Mouse (Mus musculus) kidney, postnatal 0 days (tissue): Measurements from ENCODE around the gene Cpsf4l. TPM values are rescaled to one million over a fixed set of nuclear protein-coding genes. Genes with fewer than 3 reads are reported as not detected.
A peak's percentile ranks its signal among the peaks of the same experiment; 100 is the strongest.

Experiments used
- ATAC-seq: fragments of 200-750 bp; cut with Nextera tagmentation; replicated peaks from 2 replicates; pipeline ENCODE4 v1.8.0; 2017; ENCODE audit warnings: low read depth, moderate number of reproducible peaks, moderate TSS enrichment, moderate library complexity; ENCODE audit not compliant: low FRiP score
- DNase-seq: peaks from one replicate; pipeline ENCODE4 v3.0.0-alpha.2; 2016; ENCODE audit warnings: low spot score
- H3K27ac ChIP-seq: fragments of 300-500 bp; sonication (generic); 2 replicates; pipeline ENCODE4 v1.5.1; 2014; ENCODE audit warnings: mild to moderate bottlenecking
- H3K27me3 ChIP-seq: fragments of 300-500 bp; sonication (generic); 2 replicates; pipeline ENCODE4 v1.6.1; 2014; ENCODE audit warnings: low read length, mixed read lengths; ENCODE audit not compliant: insufficient read depth
- H3K36me3 ChIP-seq: fragments of 300-500 bp; sonication (generic); 2 replicates; pipeline ENCODE4 v1.6.1; 2014; ENCODE audit warnings: low read length, mixed read lengths; ENCODE audit not compliant: insufficient read depth
- H3K4me1 ChIP-seq: fragments of 300-500 bp; sonication (generic); replicated peaks from 2 replicates; pipeline ENCODE4 v1.6.1; 2014; ENCODE audit warnings: antibody characterized with exemption, low read length, mixed read lengths; ENCODE audit not compliant: insufficient read depth
- H3K4me2 ChIP-seq: fragments of 300-500 bp; sonication (generic); 2 replicates; pipeline ENCODE4 v1.6.1; 2014; ENCODE audit warnings: mild to moderate bottlenecking, low read length, moderate library complexity, mixed read lengths
- H3K4me3 ChIP-seq: fragments of 300-500 bp; sonication (generic); replicated peaks from 2 replicates; pipeline ENCODE4 v1.5.1; 2014; ENCODE audit warnings: low read depth, low read length
- H3K9ac ChIP-seq: fragments of 300-500 bp; sonication (generic); 2 replicates; pipeline ENCODE4 v1.6.1; 2014; ENCODE audit warnings: low read depth, low read length
- H3K9me3 ChIP-seq: fragments of 300-500 bp; sonication (generic); replicated peaks from 2 replicates; pipeline ENCODE4 v1.6.1; 2016; ENCODE audit warnings: low read length, inconsistent platforms, mixed read lengths
- CTCF ChIP-seq: IDR thresholded peaks from 2 replicates; pipeline ENCODE4 v1.5.1; 2016; ENCODE audit warnings: antibody characterized with exemption, low read depth, mild to moderate bottlenecking, moderate library complexity
- WGBS: fragments of 180-500 bp; shearing (Covaris S2); extraction: QIAGEN DNeasy Blood & Tissue Kit; methylation state at CpG from one replicate; pipeline ENCODE4 v1.1.7; 2014; 5-methylcytosine and 5-hydroxymethylcytosine counted together
- polyA plus RNA-seq: library from polyadenylated mRNA; unstranded; fragments of >200 nt; fragmentation: Nextera tagmentation; extraction: Ambion mirVana; gene quantifications from 2 replicates; pipeline ENCODE4 v1.2.1, GENCODE M21; 2015

The Cpsf4l gene
- polyA plus RNA-seq, 1 experiment from 2014 or later, result 3.9 TPM

DNA sequence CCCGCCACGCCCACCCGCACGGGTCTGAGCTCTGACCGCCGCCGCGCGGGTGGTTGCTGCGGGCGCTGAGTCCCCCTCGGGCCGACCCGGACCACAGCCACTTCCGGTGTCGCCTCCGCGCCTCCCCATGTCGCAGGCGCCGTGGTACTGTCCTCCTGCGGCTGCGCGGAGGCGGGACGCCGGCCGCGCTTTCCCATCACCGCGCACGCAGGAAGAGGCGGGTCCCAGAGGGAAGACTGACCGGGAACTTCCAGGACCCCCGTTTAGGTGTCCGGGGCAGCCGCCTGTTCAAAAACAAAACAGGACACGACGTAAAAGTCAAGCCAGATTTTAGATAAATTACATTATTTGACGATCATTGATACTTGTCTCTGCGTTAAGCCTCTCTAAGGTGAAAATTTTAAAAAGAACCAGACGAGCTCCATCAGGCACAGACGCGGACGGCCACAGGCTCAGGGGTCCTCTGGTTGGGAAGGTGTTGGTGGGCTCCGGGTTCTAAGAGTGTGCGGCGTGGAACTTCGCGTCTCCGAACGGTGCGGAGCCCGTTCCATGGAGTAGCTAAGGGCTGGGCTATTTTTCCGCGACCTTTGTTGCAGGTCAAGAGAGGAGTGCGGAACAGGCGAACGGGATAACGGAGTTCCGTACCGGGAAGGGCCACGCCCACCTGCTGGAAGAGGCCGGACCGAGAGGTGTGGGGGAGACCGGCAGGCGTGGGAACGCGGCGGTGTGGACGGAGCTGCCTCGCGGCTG lies 25.7 kb downstream of the Cpsf4l start, which contains the start of the genes Fam104a and D11Wsu47e:
TSS of gene Fam104a (minus strand) at position 199 of the 750 bp plus-strand sequence.
TSS of gene D11Wsu47e (plus strand) at position 456 of the 750 bp plus-strand sequence.
- under 1% methylated on average over 73 of the region's 73 CpGs for WGBS
- no peaks in the 10 kb centered on the region for H3K9me3 ChIP-seq
- TF ChIP-seq CTCF, result no peak
- H3K27ac ChIP-seq, result peak within 1 kb of the TSS; percentile 95
- H3K4me2 ChIP-seq, result peak within 1 kb of the TSS; percentile 74
- DNase-seq (peak; percentile 97), ATAC-seq (peak; percentile 93)
- peaks cover 12% of the 10 kb centered on the region for H3K36me3 ChIP-seq
- no peaks in the 10 kb centered on the region for H3K27me3 ChIP-seq
- peak within 1 kb of the TSS; percentile 76 for H3K4me3 ChIP-seq
- H3K4me1 ChIP-seq, result peaks cover 9% of the 10 kb centered on the region; the same call in 1 of the 2 replicates
- H3K9ac ChIP-seq, result peak within 1 kb of the TSS; percentile 87

DNA sequence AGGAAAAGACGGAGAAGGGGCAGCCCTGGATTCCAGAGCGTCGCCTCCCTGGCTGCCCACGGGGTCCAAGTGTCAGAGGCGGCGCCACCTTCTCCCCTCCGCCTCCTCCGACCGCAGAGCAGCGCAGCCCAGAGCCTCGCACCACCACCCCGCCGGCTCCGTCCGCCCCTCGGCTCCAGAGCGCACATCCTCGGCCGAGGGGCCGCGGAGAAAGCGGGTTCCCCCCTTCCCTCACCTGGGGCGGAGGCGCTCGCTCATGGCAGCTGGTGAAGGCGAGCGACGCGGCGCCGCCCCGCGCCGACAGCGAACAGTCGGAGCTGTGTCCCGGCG lies 26.2 kb downstream of the Cpsf4l start:
- Histone ChIP-seq H3K4me3 (peak overlapping the region; percentile 76), H3K4me2 (peak overlapping the region; percentile 74), H3K27ac (peak overlapping the region; percentile 95), H3K9ac (peak overlapping the region; percentile 87), H3K9me3 (no peaks in the 10 kb centered on the region), H3K36me3 (peaks cover 6% of the 10 kb centered on the region), H3K27me3 (no peaks in the 10 kb centered on the region), H3K4me1 (peaks cover 9% of the 10 kb centered on the region; the same call in 1 of the 2 replicates)
- DNase-seq, result no peak
- peak; percentile 78 for ATAC-seq
- WGBS, result under 1% methylated on average over 31 of the region's 38 CpGs
- TF ChIP-seq CTCF, result no peak

DNA sequence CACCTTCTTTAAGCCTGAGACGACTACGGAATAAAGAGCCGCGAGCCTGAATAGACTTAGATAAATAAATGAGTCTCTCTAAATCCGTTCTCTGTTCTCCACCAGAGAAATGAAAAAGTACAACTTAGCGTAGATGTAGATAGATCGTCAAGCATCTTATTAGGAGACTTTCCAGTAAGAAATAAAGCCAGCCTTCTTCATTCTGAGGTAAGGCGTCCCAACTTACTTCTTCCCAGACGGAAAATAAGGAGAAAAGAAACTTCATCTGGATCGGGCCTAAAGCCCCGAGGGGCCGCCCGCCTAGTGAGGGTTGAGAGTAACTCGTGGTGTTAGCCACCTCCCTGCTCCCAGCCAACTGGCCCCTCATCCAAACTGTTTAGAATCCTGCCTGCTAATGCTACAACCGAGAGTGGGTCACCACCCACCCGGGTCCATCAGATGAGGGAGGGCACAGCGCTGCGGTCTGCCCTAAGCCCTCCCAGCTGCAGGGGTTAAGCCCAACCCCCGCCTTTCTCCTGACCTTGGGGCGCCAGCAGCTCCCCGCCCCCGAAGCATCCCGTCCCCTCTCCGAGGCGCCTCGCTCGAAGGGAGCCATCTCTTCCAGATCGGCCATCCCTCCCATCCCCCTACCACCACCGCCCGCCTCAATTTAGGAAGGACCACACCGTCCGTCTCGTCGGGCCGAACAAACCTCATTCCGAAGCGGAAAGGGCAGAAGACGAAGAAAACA lies 26.8 kb downstream of the Cpsf4l start:
- Histone ChIP-seq H3K9me3 (no peaks in the 10 kb centered on the region), H3K4me2 (peak overlapping the region; percentile 74), H3K4me1 (peaks cover 9% of the 10 kb centered on the region; the same call in 1 of the 2 replicates), H3K36me3 (peaks cover 1% of the 10 kb centered on the region; the same call in 1 of the 2 replicates), H3K27ac (peak overlapping the region; percentile 95), H3K4me3 (peak overlapping the region; percentile 76), H3K27me3 (no peaks in the 10 kb centered on the region), H3K9ac (peak overlapping the region; percentile 87)
- DNase-seq (peak; percentile 72), ATAC-seq (peak; percentile 43)
- under 1% methylated on average over 38 of the region's 38 CpGs for WGBS
- no peak for TF ChIP-seq CTCF

DNA sequence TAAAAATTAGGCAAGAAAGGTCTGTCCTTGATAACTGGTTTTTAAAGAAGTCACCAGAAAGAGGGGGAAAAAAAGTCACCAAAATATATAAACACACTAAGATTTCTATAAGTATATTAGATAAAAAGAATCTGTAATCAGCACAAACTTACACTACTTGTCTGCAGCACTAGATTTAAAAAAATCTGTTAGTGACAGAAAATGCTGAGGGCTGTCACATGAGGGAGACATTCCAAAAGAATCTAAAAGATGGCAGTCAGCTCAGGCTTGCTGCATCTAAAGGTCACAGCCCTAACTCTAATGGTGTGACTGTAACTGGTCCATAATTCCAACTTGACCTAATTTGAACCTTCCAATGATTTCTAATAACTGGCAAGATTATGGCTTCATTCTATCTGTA lies 27.8 kb downstream of the Cpsf4l start:
- H3K4me2 ChIP-seq, result peak overlapping the region; percentile 74; the same call in 1 of the 2 replicates
- H3K27ac ChIP-seq, result no peak overlapping the region
- no peak for ATAC-seq
- no peak for TF ChIP-seq CTCF
- H3K36me3 ChIP-seq, result no peaks in the 10 kb centered on the region
- H3K9ac ChIP-seq, result no peak overlapping the region
- H3K27me3 ChIP-seq, result no peaks in the 10 kb centered on the region
- no peaks in the 10 kb centered on the region for H3K9me3 ChIP-seq
- no peak overlapping the region for H3K4me3 ChIP-seq
- no peak for DNase-seq
- peaks cover 9% of the 10 kb centered on the region; the same call in 1 of the 2 replicates for H3K4me1 ChIP-seq

DNA sequence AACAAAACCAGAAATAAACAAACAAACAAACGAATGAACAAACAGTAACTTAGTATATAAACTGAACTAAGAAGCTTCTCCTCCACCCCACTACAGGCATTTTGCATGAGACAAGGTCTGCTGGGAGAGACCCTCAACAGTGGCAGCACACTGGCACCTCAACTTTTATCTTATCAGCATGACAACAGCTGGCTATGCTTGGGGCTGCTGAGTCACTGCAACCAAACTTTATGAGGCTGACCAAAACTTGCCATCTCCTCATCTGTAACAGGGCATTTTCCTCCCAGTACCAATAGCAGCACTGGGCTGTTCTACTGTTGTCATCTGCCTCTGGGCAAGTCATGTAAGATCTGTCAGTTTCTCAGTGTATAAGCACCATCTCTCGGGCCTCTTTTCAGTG lies 28.9 kb downstream of the Cpsf4l start:
- peaks cover 6% of the 10 kb centered on the region for H3K36me3 ChIP-seq
- no peaks in the 10 kb centered on the region for H3K27me3 ChIP-seq
- H3K9ac ChIP-seq, result no peak overlapping the region
- no peak overlapping the region for H3K27ac ChIP-seq
- DNase-seq (no peak), ATAC-seq (no peak)
- TF ChIP-seq CTCF, result no peak
- H3K9me3 ChIP-seq, result no peaks in the 10 kb centered on the region
- 85% methylated on average over 2 of the region's 2 CpGs for WGBS
- H3K4me2 ChIP-seq, result no peak overlapping the region
- peaks cover 9% of the 10 kb centered on the region; the same call in 1 of the 2 replicates for H3K4me1 ChIP-seq
- no peak overlapping the region for H3K4me3 ChIP-seq

DNA sequence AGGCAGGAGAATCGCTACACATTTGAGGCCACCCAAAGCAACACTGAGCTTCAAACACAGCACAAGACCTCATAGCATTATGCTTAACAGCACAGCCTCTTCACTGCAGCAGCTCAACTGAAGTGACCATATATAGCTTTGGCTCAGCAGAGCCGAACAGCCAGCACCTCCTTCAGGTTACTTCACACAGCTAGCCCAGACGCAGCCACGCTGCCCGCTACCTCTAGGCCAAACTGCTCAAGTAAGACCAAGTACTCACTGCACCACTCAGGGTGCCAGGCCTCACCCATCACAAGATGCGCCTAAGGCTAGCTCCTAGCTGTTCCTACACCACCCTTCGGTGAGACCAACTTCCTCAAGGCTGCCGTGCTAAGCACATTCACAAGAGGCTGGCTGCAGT lies 31.4 kb downstream of the Cpsf4l start:
- H3K36me3 ChIP-seq, result peaks cover 21% of the 10 kb centered on the region
- peak; percentile 22; the same call in 1 of the 2 replicates for TF ChIP-seq CTCF
- H3K9me3 ChIP-seq, result no peaks in the 10 kb centered on the region
- no peak for DNase-seq
- peaks cover 9% of the 10 kb centered on the region; the same call in 1 of the 2 replicates for H3K4me1 ChIP-seq
- H3K27me3 ChIP-seq, result no peaks in the 10 kb centered on the region
- no peak overlapping the region for H3K4me3 ChIP-seq
- H3K9ac ChIP-seq, result no peak overlapping the region
- H3K4me2 ChIP-seq, result no peak overlapping the region
- no peak overlapping the region; the same call in 1 of the 2 replicates for H3K27ac ChIP-seq
- no peak for ATAC-seq
- WGBS, result 67% methylated on average over 8 of the region's 8 CpGs
